ENCODE assay signal across 8 mouse cellular contexts in genomic region chr11:19760861-19761693, GRCm38 (mm10).
DNase-seq lines count a peak whose midpoint lies in the region; ATAC-seq and TF ChIP-seq lines count a peak whose summit lies in the region.

No protein-coding gene starts in this region.

- H3K36me3 ChIP-seq in liver, postnatal 0 days (replicated peaks; ENCODE audit: insufficient read depth, low read length) = no peaks in the 10 kb centered on the region
- no peaks in the 10 kb centered on the region for H3K36me3 ChIP-seq in neural tube, embryonic 15.5 days

- intact Hi-C loops in heart, postnatal 36 days (cut with DNase I) = loop anchor here (2.0 to 10.0 kb wide), 5 partner anchors 734 to 1906 kb away; no protein-coding TSS in a partner anchor

- CTCF ChIA-PET in Patski (lab: Charles Lee) = interaction anchor here (0.7 to 2.7 kb wide), 6 partner anchors 10 to 36 kb away, joined by 3 to 9 read pairs (median 4); no protein-coding TSS in a partner anchor

- TF ChIP-seq CTCF in Patski (IDR thresholded peaks at IDR 0.05) = peak; percentile 81
- TF ChIP-seq CTCF in layer of hippocampus, adult 2 months (conservative IDR thresholded peaks at IDR 0.05) = peak; percentile 96
- TF ChIP-seq CTCF in liver, postnatal 0 days (IDR thresholded peaks at IDR 0.05; ENCODE audit: low read depth) = peak; percentile 83

- TF ChIP-seq EP300 in liver, postnatal 0 days (IDR thresholded peaks at IDR 0.05; ENCODE audit: low read depth) = no peak

- H3K9ac ChIP-seq in liver, postnatal 0 days (replicated peaks) = no peak overlapping the region
- H3K9ac ChIP-seq in neural tube, embryonic 15.5 days (replicated peaks) = no peak overlapping the region

- no peak for DNase-seq in Patski (ENCODE audit: low read depth, low spot score)
- DNase-seq in cerebellum, adult 8-10 months = peak; percentile 61
- DNase-seq in forelimb bud, embryonic 11.5 days (ENCODE audit: low read depth, low spot score) = peak; percentile 77
- peak; percentile 53 to 59 for DNase-seq in heart, postnatal 36 days
- DNase-seq in layer of hippocampus, adult 2 months (ENCODE audit: low spot score in 2 of 2) = peak; percentile 60 to 74
- DNase-seq in liver, postnatal 0 days = peak; percentile 40
- peak; percentile 8 for DNase-seq in thymus, postnatal 36 days

- no peak for ATAC-seq in Patski
- no peak for ATAC-seq in liver, postnatal 0 days
- peak; percentile 36; the same call in 1 of the 2 replicates for ATAC-seq in neural tube, embryonic 15.5 days (ENCODE audit: low FRiP score)

- POLR2A ChIA-PET in Patski (lab: Charles Lee) = no interaction called here

- no peak overlapping the region for H3K27ac ChIP-seq in layer of hippocampus, adult 2 months
- no peak overlapping the region for H3K27ac ChIP-seq in liver, postnatal 0 days (ENCODE audit: low read depth)
- peak overlapping the region; percentile 62 for H3K27ac ChIP-seq in neural tube, embryonic 15.5 days (replicated peaks)

- H3K4me3 ChIP-seq in layer of hippocampus, adult 2 months = peak overlapping the region; percentile 52
- no peak overlapping the region for H3K4me3 ChIP-seq in liver, postnatal 0 days (ENCODE audit: low read depth, low read length)
- H3K4me3 ChIP-seq in neural tube, embryonic 15.5 days (replicated peaks) = peak overlapping the region; percentile 29

- 16% methylated on average over 16 of the region's 16 CpGs for WGBS in liver, postnatal 0 days (ENCODE audit: insufficient replicate concordance)
- WGBS in neural tube, embryonic 15.5 days = 10% methylated on average over 16 of the region's 16 CpGs

- no peak overlapping the region for H3K4me2 ChIP-seq in liver, postnatal 0 days (ENCODE audit: low read depth, low read length)
- peak overlapping the region; percentile 54 for H3K4me2 ChIP-seq in neural tube, embryonic 15.5 days

- H3K9me3 ChIP-seq in liver, postnatal 0 days (ENCODE audit: low read length) = no peaks in the 10 kb centered on the region
- no peaks in the 10 kb centered on the region for H3K9me3 ChIP-seq in neural tube, embryonic 15.5 days (replicated peaks)

- H3K4me1 ChIP-seq in liver, postnatal 0 days (ENCODE audit: insufficient read depth) = no peaks in the 10 kb centered on the region
- peaks cover 38% of the 10 kb centered on the region for H3K4me1 ChIP-seq in neural tube, embryonic 15.5 days

- in situ Hi-C loops in Patski (cut with MboI; ENCODE audit: low pct_unique_long_range_greater_than_20kb) = loop anchor here (10.0 to 25.0 kb wide), 2 partner anchors 146 to 724 kb away; no protein-coding TSS in a partner anchor

- peaks cover 43% of the 10 kb centered on the region for H3K27me3 ChIP-seq in Patski
- H3K27me3 ChIP-seq in liver, postnatal 0 days (ENCODE audit: insufficient read depth, low read length) = no peaks in the 10 kb centered on the region
- H3K27me3 ChIP-seq in neural tube, embryonic 15.5 days (replicated peaks) = no peaks in the 10 kb centered on the region
